Comparison of ENCODE assay signal across 16 mouse cellular contexts in the genomic region with DNA sequence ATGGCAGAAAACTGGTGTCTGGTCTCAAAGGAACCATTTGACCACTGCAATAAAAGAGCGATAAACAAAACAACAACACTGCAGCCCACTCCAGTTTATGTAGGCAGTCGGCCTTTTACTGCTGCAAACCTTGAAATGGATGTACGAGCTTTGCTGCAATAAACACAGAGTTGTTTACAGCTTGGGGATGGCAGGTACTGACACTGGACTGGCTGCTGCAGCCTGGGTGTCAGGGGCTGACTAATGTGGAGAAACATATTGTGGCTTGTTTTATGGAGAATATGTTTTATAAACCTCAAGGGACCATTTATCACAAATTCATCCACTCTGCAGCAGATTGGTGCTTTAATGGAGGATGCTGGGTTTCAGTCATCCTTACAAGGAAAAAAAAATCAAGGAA.
"Had no signal": no experiment of that assay in that cellular context is flagged by ENCODE, and none has a peak within 500 bp of the region (broad histone marks: within the 10 kb centered on the region; RNA-seq: fewer than 3 reads in every experiment).

No protein-coding gene starts in this region.

- H3K4me2 ChIP-seq: liver, embryonic 11.5 days; liver, embryonic 15.5 days; stomach, embryonic 15.5 days had no signal

- H3K4me1 ChIP-seq: liver, embryonic 15.5 days; midbrain, embryonic 10.5 days; stomach, embryonic 15.5 days had no signal

- H3K27me3 ChIP-seq: liver, embryonic 15.5 days; stomach, embryonic 15.5 days had no signal

- H3K9ac ChIP-seq: liver, embryonic 15.5 days; stomach, embryonic 15.5 days had no signal

- H3K36me3 ChIP-seq: liver, embryonic 15.5 days; midbrain, embryonic 10.5 days; stomach, embryonic 15.5 days had no signal

- H3K9me3 ChIP-seq: liver, embryonic 15.5 days; midbrain, embryonic 10.5 days; stomach, embryonic 15.5 days had no signal

- DNase-seq: kidney, adult 11 months; kidney, adult 9 months; kidney, postnatal 10 days; lung, adult 2 months; lung, postnatal 36 days; midbrain, embryonic 14.5 days; right cerebral cortex, postnatal 14 days; thymus, adult 2 months; thymus, postnatal 25 days had no signal

- ATAC-seq: lung, postnatal 0 days had no signal

- H3K27ac ChIP-seq: left cerebral cortex, adult 2 months; liver, embryonic 15.5 days; midbrain, embryonic 10.5 days; stomach, embryonic 15.5 days had no signal

- H3K4me3 ChIP-seq: left cerebral cortex, adult 2 months; liver, embryonic 15.5 days; midbrain, embryonic 10.5 days; myocyte; stomach, embryonic 15.5 days had no signal
